In genomic region chr10:111354607-111355006, GRCm38 (mm10) we compare ENCODE assay signal across 10 mouse cellular contexts. TPM values are rescaled to one million over a fixed set of nuclear protein-coding genes. Genes with fewer than 3 reads are reported as not detected.
DNase-seq lines count a peak whose midpoint lies in the region; ATAC-seq and TF ChIP-seq lines count a peak whose summit lies in the region.
"Had no signal": no experiment of that assay in that cellular context is flagged by ENCODE, and none has a peak within 500 bp of the region (broad histone marks: within the 10 kb centered on the region; RNA-seq: fewer than 3 reads in every experiment).

No protein-coding gene starts in this region.

- no peaks in the 10 kb centered on the region for H3K79me2 ChIP-seq in heart, adult 2 months (replicated peaks; ENCODE audit: control insufficient read depth, insufficient read depth, low read length)

- H3K4me2 ChIP-seq in heart, embryonic 12.5 days: no peak overlapping the region
- H3K4me2 ChIP-seq in embryonic facial prominence, embryonic 14.5 days (ENCODE audit: low read depth, low read length): no peak overlapping the region
- H3K4me2 ChIP-seq: limb, embryonic 12.5 days had no signal

- H3K27me3 ChIP-seq in heart, adult 2 months (ENCODE audit: control insufficient read depth, insufficient read depth, low read length): no peaks in the 10 kb centered on the region
- no peaks in the 10 kb centered on the region for H3K27me3 ChIP-seq in heart, embryonic 12.5 days (replicated peaks)
- no peaks in the 10 kb centered on the region for H3K27me3 ChIP-seq in embryonic facial prominence, embryonic 14.5 days (replicated peaks; ENCODE audit: control insufficient read depth, insufficient read depth, low read length)
- H3K27me3 ChIP-seq: limb, embryonic 12.5 days had no signal

- H3K36me3 ChIP-seq in heart, adult 2 months (ENCODE audit: control insufficient read depth, insufficient read depth, low read length): no peaks in the 10 kb centered on the region
- H3K36me3 ChIP-seq in heart, embryonic 12.5 days: no peaks in the 10 kb centered on the region
- no peaks in the 10 kb centered on the region for H3K36me3 ChIP-seq in embryonic facial prominence, embryonic 14.5 days (ENCODE audit: control insufficient read depth, insufficient read depth, low read length)
- H3K36me3 ChIP-seq: limb, embryonic 12.5 days had no signal

- no peaks in the 10 kb centered on the region for H3K9me3 ChIP-seq in heart, embryonic 12.5 days (replicated peaks)
- no peaks in the 10 kb centered on the region for H3K9me3 ChIP-seq in embryonic facial prominence, embryonic 14.5 days (ENCODE audit: control insufficient read depth, low read length)
- H3K9me3 ChIP-seq: limb, embryonic 12.5 days had no signal

- no peak for TF ChIP-seq EP300 in heart, adult 2 months (IDR thresholded peaks at IDR 0.05; ENCODE audit: insufficient read depth, low read depth, low read length)

- intact Hi-C loops in heart, adult 2 months (cut with DNase I): no loop called here

- TF ChIP-seq POLR2A in heart, adult 2 months (IDR thresholded peaks at IDR 0.05; ENCODE audit: insufficient read depth, low read depth, low read length): no peak

- no peak overlapping the region for H3K27ac ChIP-seq in heart, adult 2 months
- H3K27ac ChIP-seq in heart, embryonic 12.5 days (ENCODE audit: poor library complexity, severe bottlenecking): no peak overlapping the region
- H3K27ac ChIP-seq in embryonic facial prominence, embryonic 14.5 days (replicated peaks; ENCODE audit: low read depth, low read length): no peak overlapping the region
- H3K27ac ChIP-seq: limb, embryonic 12.5 days had no signal

- no peak for TF ChIP-seq CTCF in heart, adult 2 months (IDR thresholded peaks at IDR 0.05)

- WGBS in heart, adult 2 months: 46% methylated on average over 8 of the region's 8 CpGs
- WGBS in heart, embryonic 12.5 days: 59% methylated on average over 8 of the region's 8 CpGs
- 57% methylated on average over 8 of the region's 8 CpGs for WGBS in embryonic facial prominence, embryonic 14.5 days

- ATAC-seq in heart, embryonic 12.5 days (ENCODE audit: insufficient number of reproducible peaks, low FRiP score): no peak
- no peak for ATAC-seq in embryonic facial prominence, embryonic 14.5 days (ENCODE audit: low read depth)
- no peak for ATAC-seq in monocyte, adult 5-6 weeks (replicated peaks; ENCODE audit: insufficient number of reproducible peaks, low FRiP score, low TSS enrichment, poor library complexity, severe bottlenecking)

- no peaks in the 10 kb centered on the region; the same call in 1 of the 2 replicates for H3K4me1 ChIP-seq in heart, adult 2 months (ENCODE audit: control insufficient read depth, insufficient read depth, low read length)
- H3K4me1 ChIP-seq in heart, embryonic 12.5 days (replicated peaks): no peaks in the 10 kb centered on the region
- H3K4me1 ChIP-seq in embryonic facial prominence, embryonic 14.5 days (ENCODE audit: control insufficient read depth, insufficient read depth, low read length): no peaks in the 10 kb centered on the region
- H3K4me1 ChIP-seq: limb, embryonic 12.5 days had no signal

- no peak overlapping the region for H3K9ac ChIP-seq in heart, adult 2 months (ENCODE audit: low read depth, low read length)
- H3K9ac ChIP-seq in heart, embryonic 12.5 days: no peak overlapping the region
- no peak overlapping the region for H3K9ac ChIP-seq in embryonic facial prominence, embryonic 14.5 days (ENCODE audit: low read depth, low read length)
- H3K9ac ChIP-seq: limb, embryonic 12.5 days had no signal

- peak; percentile 27 to 42 for DNase-seq in heart, adult 2 months
- peak; percentile 29 for DNase-seq in R1 (ENCODE audit: low read depth, low spot score)
- DNase-seq in embryonic facial prominence, embryonic 14.5 days (ENCODE audit: low spot score): peak; percentile 68
- DNase-seq in lung, postnatal 10 days: peak; percentile 73
- no peak for DNase-seq in kidney, postnatal 36 days
- DNase-seq in c-Kit-positive CD71-positive TER-119-positive erythroid progenitor cells, embryonic 14.5 days (ENCODE audit: low spot score): no peak

- no peak overlapping the region for H3K4me3 ChIP-seq in heart, adult 2 months
- H3K4me3 ChIP-seq in heart, embryonic 12.5 days: no peak overlapping the region
- no peak overlapping the region for H3K4me3 ChIP-seq in embryonic facial prominence, embryonic 14.5 days (ENCODE audit: low read depth, low read length)
- H3K4me3 ChIP-seq: limb, embryonic 12.5 days; myocyte had no signal

RNA-seq across cellular contexts. Expression of gene Bbs10, which starts 56.1 kb away (rescaled TPM):
- total RNA-seq in heart, adult 2 months (2021): 1 to 10 TPM; 2.4 to 2.7 TPM
- 1.1 and 2.5 TPM in 2 replicates for polyA plus RNA-seq in heart, adult 2 months (2012; rRNA removed)
- 3.6 and 4.7 TPM in 2 replicates for polyA plus RNA-seq in heart, embryonic 12.5 days (2016; fragmentation: Nextera tagmentation; extraction: Ambion mirVana)
- polyA plus RNA-seq in embryonic facial prominence, embryonic 14.5 days (2014; fragmentation: Nextera tagmentation; extraction: Ambion mirVana): 4.0 and 5.8 TPM in 2 replicates
- 1.5 to 3.3 TPM (median 2.3 TPM) in 3 replicates for total RNA-seq in monocyte, adult 5-6 weeks (2017)

Comparison
In these comparisons a context has a peak if more than half of its experiments do, and no peak if none do; other contexts are left out.
1. DNase-seq: peak in heart, adult 2 months (2 of 2), R1 (single experiment), embryonic facial prominence, embryonic 14.5 days (single experiment) and lung, postnatal 10 days (single experiment); none in kidney, postnatal 36 days (0 of 2) and c-Kit-positive CD71-positive TER-119-positive erythroid progenitor cells, embryonic 14.5 days (single experiment).